Mouse (Mus musculus): ENCODE measurements around the gene Plppr4. TPM values are rescaled to one million over a fixed set of nuclear protein-coding genes. Genes with fewer than 3 reads are reported as not detected.

Gene Plppr4
- not detected in 2 replicates for total RNA-seq (2014; fragmentation: Nextera tagmentation)
- total RNA-seq (2017) = 0.16 TPM in 1 of 2 replicates, not detected in the other
- not detected in 2 replicates for polyA plus RNA-seq (2012)

DNA sequence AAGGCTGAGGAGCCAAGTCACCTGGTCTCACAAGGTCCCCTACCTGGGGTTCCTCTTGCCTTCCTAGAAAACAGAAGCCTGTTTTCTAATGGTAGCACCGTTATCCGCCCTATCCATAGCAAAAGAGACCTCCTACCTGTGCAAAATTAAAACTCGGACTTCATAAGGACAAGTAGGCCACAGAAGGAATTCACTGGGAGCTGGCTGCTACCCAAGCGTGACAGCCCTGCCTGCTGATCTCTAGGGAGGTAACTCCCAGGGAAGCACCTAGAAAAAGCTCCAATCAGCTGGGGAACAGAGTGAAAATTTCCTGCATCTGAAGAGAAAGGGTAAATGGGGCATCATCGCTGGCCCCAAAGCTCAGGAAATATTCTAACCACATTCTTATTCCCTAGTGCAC, at the start of gene Plppr4:
TSS of gene Plppr4 (minus strand) at position 349 of the 400 bp plus-strand sequence.
- H3K4me3 ChIP-seq (ENCODE audit: low read depth, low read length) = no peak within 1 kb of the TSS; the same call in 1 of the 2 replicates
- no peaks in the 10 kb centered on the region for H3K4me1 ChIP-seq (ENCODE audit: insufficient read depth, low read depth, low read length)
- no peak for TF ChIP-seq POLR2AphosphoS5 (IDR thresholded peaks at IDR 0.05; ENCODE audit: insufficient replicate concordance, low read depth, low read length)
- no peak for TF ChIP-seq CTCF (IDR thresholded peaks at IDR 0.05; ENCODE audit: low read depth, low read length)
- no peak for TF ChIP-seq TAL1 (conservative IDR thresholded peaks at IDR 0.05; ENCODE audit: low read depth, low read length)
- TF ChIP-seq GATA1 (IDR thresholded peaks at IDR 0.05; ENCODE audit: borderline replicate concordance, low read length) = no peak
- no peak for TF ChIP-seq GATA2 (IDR thresholded peaks at IDR 0.05; ENCODE audit: borderline replicate concordance, low read depth, low read length)
- ATAC-seq (ENCODE audit: extremely low read depth, insufficient number of reproducible peaks, low FRiP score, poor library complexity, severe bottlenecking) = no peak
- no peak for DNase-seq (ENCODE audit: low spot score)
- no peaks in the 10 kb centered on the region for H3K27me3 ChIP-seq (ENCODE audit: insufficient read depth, low read length)
- H3K9me3 ChIP-seq (replicated peaks) = peaks cover 22% of the 10 kb centered on the region
- no peaks in the 10 kb centered on the region for H3K36me3 ChIP-seq (replicated peaks)

DNA sequence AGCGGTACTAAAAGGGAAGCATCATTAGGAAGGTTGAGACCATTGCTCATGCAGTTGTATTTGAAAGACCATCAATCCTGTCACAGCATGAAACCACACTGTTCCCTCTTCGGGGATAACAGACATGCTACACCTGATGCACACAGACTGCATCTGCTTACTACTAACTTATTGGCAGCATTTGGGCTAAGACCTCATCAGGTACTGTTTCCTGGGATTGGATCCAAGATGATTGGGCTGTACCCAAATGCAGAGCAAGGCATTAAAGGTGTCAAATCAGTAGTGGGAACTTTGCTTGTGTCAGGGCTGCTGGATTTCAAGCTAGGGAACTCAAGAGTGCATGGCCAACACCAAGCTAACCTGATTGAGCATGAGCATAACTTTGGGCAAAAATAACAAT, 45.1 kb upstream of the Plppr4 start:
- Histone ChIP-seq H3K9me3 (replicated peaks) (peaks cover 8% of the 10 kb centered on the region; the same call in 1 of the 2 replicates), H3K4me3 (ENCODE audit: low read depth, low read length) (no peak overlapping the region), H3K36me3 (replicated peaks) (no peaks in the 10 kb centered on the region), H3K4me1 (ENCODE audit: insufficient read depth, low read depth, low read length) (no peaks in the 10 kb centered on the region), H3K27me3 (ENCODE audit: insufficient read depth, low read length) (no peaks in the 10 kb centered on the region)
- TF ChIP-seq GATA2 (IDR thresholded peaks at IDR 0.05; ENCODE audit: borderline replicate concordance, low read depth, low read length) (no peak), TAL1 (conservative IDR thresholded peaks at IDR 0.05; ENCODE audit: low read depth, low read length) (no peak), CTCF (IDR thresholded peaks at IDR 0.05; ENCODE audit: low read depth, low read length) (no peak), GATA1 (IDR thresholded peaks at IDR 0.05; ENCODE audit: borderline replicate concordance, low read length) (no peak), POLR2AphosphoS5 (IDR thresholded peaks at IDR 0.05; ENCODE audit: insufficient replicate concordance, low read depth, low read length) (no peak)
- ATAC-seq (ENCODE audit: extremely low read depth, insufficient number of reproducible peaks, low FRiP score, poor library complexity, severe bottlenecking) (no peak), DNase-seq (ENCODE audit: low spot score) (no peak)

DNA sequence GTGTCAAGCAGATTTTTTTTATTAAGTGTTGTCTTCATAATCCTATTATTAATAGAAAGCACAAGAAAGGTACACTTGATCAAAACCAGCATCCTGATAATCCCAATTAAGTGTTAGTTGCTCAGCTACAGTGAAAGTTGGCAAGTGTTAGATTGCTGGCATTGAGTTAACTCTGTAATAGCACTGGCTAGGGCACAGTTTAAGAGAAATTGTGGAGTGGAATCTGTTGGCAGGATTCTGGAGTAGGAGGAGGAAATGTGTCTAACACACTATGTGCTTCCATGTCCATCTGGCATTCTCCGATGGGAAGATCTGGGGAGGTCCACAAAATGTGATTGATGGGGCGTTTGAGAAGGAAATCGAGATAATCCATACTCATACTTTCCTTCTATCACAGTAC, 43.1 kb upstream of the Plppr4 start:
- Histone ChIP-seq H3K4me3 (ENCODE audit: low read depth, low read length) (no peak overlapping the region), H3K4me1 (ENCODE audit: insufficient read depth, low read depth, low read length) (no peaks in the 10 kb centered on the region), H3K27me3 (ENCODE audit: insufficient read depth, low read length) (no peaks in the 10 kb centered on the region), H3K36me3 (replicated peaks) (no peaks in the 10 kb centered on the region), H3K9me3 (replicated peaks) (peaks cover 9% of the 10 kb centered on the region; the same call in 1 of the 2 replicates)
- DNase-seq (ENCODE audit: low spot score) (no peak), ATAC-seq (ENCODE audit: extremely low read depth, insufficient number of reproducible peaks, low FRiP score, poor library complexity, severe bottlenecking) (no peak)
- TF ChIP-seq GATA2 (IDR thresholded peaks at IDR 0.05; ENCODE audit: borderline replicate concordance, low read depth, low read length) (no peak), POLR2AphosphoS5 (IDR thresholded peaks at IDR 0.05; ENCODE audit: insufficient replicate concordance, low read depth, low read length) (no peak), TAL1 (conservative IDR thresholded peaks at IDR 0.05; ENCODE audit: low read depth, low read length) (no peak), GATA1 (IDR thresholded peaks at IDR 0.05; ENCODE audit: borderline replicate concordance, low read length) (no peak), CTCF (IDR thresholded peaks at IDR 0.05; ENCODE audit: low read depth, low read length) (no peak)

DNA sequence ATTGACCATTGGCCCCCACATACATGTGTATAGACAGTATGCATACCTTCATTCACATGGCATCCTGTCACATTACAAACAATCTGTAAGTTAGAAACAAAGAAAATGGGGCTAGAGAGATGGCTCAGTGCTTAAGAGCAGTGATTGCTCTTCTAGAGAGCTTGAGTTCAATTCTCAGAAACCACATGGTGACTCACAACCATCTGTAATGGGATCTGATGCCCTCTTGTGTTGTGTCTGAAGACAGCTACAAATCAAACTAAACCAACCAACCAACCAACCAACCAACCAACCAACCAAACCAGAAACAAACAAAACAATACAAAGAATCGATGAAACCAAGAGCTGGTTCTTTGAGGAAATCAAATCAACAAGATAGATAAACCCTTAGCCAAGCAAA, 5.4 kb upstream of the Plppr4 start:
- Histone ChIP-seq H3K9me3 (replicated peaks) (peaks cover 9% of the 10 kb centered on the region; the same call in 1 of the 2 replicates), H3K27me3 (ENCODE audit: insufficient read depth, low read length) (no peaks in the 10 kb centered on the region), H3K4me1 (ENCODE audit: insufficient read depth, low read depth, low read length) (no peaks in the 10 kb centered on the region), H3K4me3 (ENCODE audit: low read depth, low read length) (no peak overlapping the region), H3K36me3 (replicated peaks) (no peaks in the 10 kb centered on the region)
- ATAC-seq (ENCODE audit: extremely low read depth, insufficient number of reproducible peaks, low FRiP score, poor library complexity, severe bottlenecking) (no peak), DNase-seq (ENCODE audit: low spot score) (no peak)
- TF ChIP-seq POLR2AphosphoS5 (IDR thresholded peaks at IDR 0.05; ENCODE audit: insufficient replicate concordance, low read depth, low read length) (no peak), TAL1 (conservative IDR thresholded peaks at IDR 0.05; ENCODE audit: low read depth, low read length) (no peak), GATA1 (IDR thresholded peaks at IDR 0.05; ENCODE audit: borderline replicate concordance, low read length) (no peak), GATA2 (IDR thresholded peaks at IDR 0.05; ENCODE audit: borderline replicate concordance, low read depth, low read length) (no peak), CTCF (IDR thresholded peaks at IDR 0.05; ENCODE audit: low read depth, low read length) (no peak)

DNA sequence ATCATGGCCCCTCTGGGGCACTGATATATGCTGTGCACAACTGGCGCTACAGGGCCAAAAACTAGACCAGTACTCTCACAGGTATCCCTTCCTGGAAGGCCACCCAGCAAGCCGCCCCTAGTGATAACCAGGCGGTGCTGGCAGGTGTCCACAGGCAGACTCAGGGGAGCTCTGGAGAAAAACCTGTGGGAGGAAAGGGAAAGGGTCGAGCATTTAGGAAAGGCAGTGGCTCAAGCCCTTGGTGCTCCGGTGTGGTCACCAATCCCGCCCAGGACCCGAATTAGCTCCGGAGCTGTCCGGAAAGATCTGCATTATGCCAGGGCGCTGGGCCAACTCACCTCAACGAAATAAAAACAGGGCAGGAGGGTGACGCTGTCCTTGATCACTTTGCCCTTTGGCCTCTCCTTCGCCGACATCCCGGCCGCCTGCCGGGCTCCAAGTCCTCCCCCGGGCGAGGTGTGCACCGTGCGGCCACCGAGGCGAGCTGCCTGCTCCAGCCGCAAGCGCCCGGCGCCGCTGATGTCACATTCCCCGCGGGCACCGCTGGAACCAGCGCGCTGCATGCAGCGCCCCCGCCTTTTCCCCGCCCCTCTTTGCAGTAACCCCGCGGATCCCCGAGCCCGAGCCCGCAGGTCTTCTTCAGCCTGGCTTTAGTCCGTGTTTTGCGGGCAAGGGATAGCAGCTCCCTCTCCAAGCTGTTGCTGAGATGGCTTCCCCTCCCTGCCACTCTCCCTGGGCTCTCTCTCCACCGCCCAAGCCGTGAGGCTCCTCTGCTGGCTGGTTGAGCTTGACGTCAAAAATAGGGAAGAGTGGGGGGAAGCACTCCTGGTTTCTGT, 772 bp downstream of the Plppr4 start:
- no peak overlapping the region; the same call in 1 of the 2 replicates for H3K4me3 ChIP-seq (ENCODE audit: low read depth, low read length)
- H3K9me3 ChIP-seq (replicated peaks) = peaks cover 26% of the 10 kb centered on the region
- H3K36me3 ChIP-seq (replicated peaks) = no peaks in the 10 kb centered on the region
- no peak for TF ChIP-seq GATA2 (IDR thresholded peaks at IDR 0.05; ENCODE audit: borderline replicate concordance, low read depth, low read length)
- TF ChIP-seq TAL1 (conservative IDR thresholded peaks at IDR 0.05; ENCODE audit: low read depth, low read length) = no peak
- TF ChIP-seq CTCF (IDR thresholded peaks at IDR 0.05; ENCODE audit: low read depth, low read length) = no peak
- no peak for TF ChIP-seq POLR2AphosphoS5 (IDR thresholded peaks at IDR 0.05; ENCODE audit: insufficient replicate concordance, low read depth, low read length)
- no peak for TF ChIP-seq GATA1 (IDR thresholded peaks at IDR 0.05; ENCODE audit: borderline replicate concordance, low read length)
- ATAC-seq (ENCODE audit: extremely low read depth, insufficient number of reproducible peaks, low FRiP score, poor library complexity, severe bottlenecking) (no peak), DNase-seq (ENCODE audit: low spot score) (no peak)
- H3K27me3 ChIP-seq (ENCODE audit: insufficient read depth, low read length) = no peaks in the 10 kb centered on the region
- H3K4me1 ChIP-seq (ENCODE audit: insufficient read depth, low read depth, low read length) = no peaks in the 10 kb centered on the region

DNA sequence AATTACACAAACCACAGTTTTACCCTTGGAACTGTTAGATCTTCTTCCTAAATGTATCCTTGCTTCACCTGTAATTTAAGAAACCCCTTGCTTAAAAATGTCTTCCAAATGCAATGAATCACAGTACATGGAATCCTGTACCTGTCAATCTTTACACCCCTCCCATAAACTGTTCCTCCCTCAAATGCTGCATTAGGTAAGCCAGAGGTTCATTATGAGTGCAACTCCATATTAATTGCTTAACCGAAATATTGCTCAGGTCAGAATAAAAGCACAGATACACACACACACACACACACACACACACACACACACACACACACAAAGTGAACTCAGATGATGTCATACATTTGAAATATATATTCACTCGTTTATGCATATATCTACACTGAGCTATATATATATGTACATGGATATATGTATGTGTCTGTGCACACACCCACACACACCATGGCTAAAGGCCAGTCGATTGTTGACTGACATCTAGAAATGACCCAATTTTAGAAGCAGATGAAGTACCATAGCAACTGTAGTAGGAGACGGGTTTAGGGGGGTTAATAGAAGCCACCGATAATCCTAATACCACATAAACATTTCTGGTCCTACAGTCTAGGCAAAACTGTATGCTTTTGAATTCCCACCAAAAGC, 1.6 kb downstream of the Plppr4 start:
- Histone ChIP-seq H3K4me1 (ENCODE audit: insufficient read depth, low read depth, low read length) (no peaks in the 10 kb centered on the region), H3K4me3 (ENCODE audit: low read depth, low read length) (no peak overlapping the region), H3K9me3 (replicated peaks) (peaks cover 23% of the 10 kb centered on the region), H3K27me3 (ENCODE audit: insufficient read depth, low read length) (no peaks in the 10 kb centered on the region), H3K36me3 (replicated peaks) (no peaks in the 10 kb centered on the region)
- ATAC-seq (ENCODE audit: extremely low read depth, insufficient number of reproducible peaks, low FRiP score, poor library complexity, severe bottlenecking) (no peak), DNase-seq (ENCODE audit: low spot score) (no peak)
- TF ChIP-seq POLR2AphosphoS5 (IDR thresholded peaks at IDR 0.05; ENCODE audit: insufficient replicate concordance, low read depth, low read length) (no peak), GATA2 (IDR thresholded peaks at IDR 0.05; ENCODE audit: borderline replicate concordance, low read depth, low read length) (no peak), GATA1 (IDR thresholded peaks at IDR 0.05; ENCODE audit: borderline replicate concordance, low read length) (no peak), CTCF (IDR thresholded peaks at IDR 0.05; ENCODE audit: low read depth, low read length) (no peak), TAL1 (conservative IDR thresholded peaks at IDR 0.05; ENCODE audit: low read depth, low read length) (no peak)
